Mouse (Mus musculus) testis, adult 2 months (tissue): ENCODE measurements at regions not wholly inside any gene's neighbourhood (a gene's known extent, or its start where the extent isn't known, plus 50 kb on each side); places are given as distances from the start of the nearest gene placed in this dataset.

Experiments
- CTCF ChIP-seq: fragments of 200-500 bp; IDR thresholded peaks from 2 replicates; pipeline ENCODE4 v1.5.1; 2012; ENCODE audit warnings: low read depth, mild to moderate bottlenecking, inconsistent platforms, low read length, moderate library complexity; ENCODE audit not compliant: control insufficient read depth, insufficient read depth, insufficient replicate concordance
- POLR2A ChIP-seq: fragments of 200-500 bp; IDR thresholded peaks from 2 replicates; pipeline ENCODE4 v1.6.1; 2012; ENCODE audit warnings: low read depth, mild to moderate bottlenecking, inconsistent platforms, low read length, moderate library complexity; ENCODE audit not compliant: control insufficient read depth

DNA sequence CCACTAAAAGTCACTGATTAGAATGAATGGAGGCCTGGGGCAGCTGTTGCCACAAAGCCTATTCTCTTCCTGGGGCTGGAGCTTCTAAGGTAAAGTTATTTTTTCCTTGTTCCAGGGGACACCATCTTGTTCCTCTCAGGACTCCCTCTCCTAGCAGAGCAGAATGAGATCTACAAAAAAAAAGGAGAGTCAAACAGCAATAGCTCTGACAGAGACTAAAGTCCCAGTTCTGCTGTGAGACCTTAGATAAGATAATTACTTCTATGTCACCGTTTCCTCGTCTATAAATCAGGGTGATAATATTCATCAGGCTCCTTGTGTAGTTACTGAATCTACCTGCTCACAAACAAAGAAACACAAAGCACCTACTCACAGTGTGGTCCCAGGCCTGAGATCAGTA lies 256.7 kb downstream of the Abcc12 start:
- TF ChIP-seq CTCF (no peak), POLR2A (no peak)
